Mouse (Mus musculus) bone marrow, adult 2 months (tissue): ENCODE measurements around the gene Rps10.

Source experiments
- CTCF ChIP-seq: fragments of 200-500 bp; IDR thresholded peaks from 2 replicates; pipeline ENCODE4 v1.5.1; 2011; ENCODE audit warnings: low read length, control low read depth; ENCODE audit not compliant: control insufficient read depth, insufficient read depth
- POLR2A ChIP-seq: fragments of 200-500 bp; IDR thresholded peaks from 2 replicates; pipeline ENCODE4 v1.6.1; 2011; ENCODE audit warnings: low read depth, mild to moderate bottlenecking, control low read depth, low read length, borderline replicate concordance; ENCODE audit not compliant: control insufficient read depth

- TF ChIP-seq CTCF (no peak), POLR2A (no peak)
These were observed 33.4 kb downstream of the Rps10 start for GRCm38 (mm10) chr17:27603036-27603435.
